21 mouse cellular contexts compared by ENCODE assay signal in the genomic region with DNA sequence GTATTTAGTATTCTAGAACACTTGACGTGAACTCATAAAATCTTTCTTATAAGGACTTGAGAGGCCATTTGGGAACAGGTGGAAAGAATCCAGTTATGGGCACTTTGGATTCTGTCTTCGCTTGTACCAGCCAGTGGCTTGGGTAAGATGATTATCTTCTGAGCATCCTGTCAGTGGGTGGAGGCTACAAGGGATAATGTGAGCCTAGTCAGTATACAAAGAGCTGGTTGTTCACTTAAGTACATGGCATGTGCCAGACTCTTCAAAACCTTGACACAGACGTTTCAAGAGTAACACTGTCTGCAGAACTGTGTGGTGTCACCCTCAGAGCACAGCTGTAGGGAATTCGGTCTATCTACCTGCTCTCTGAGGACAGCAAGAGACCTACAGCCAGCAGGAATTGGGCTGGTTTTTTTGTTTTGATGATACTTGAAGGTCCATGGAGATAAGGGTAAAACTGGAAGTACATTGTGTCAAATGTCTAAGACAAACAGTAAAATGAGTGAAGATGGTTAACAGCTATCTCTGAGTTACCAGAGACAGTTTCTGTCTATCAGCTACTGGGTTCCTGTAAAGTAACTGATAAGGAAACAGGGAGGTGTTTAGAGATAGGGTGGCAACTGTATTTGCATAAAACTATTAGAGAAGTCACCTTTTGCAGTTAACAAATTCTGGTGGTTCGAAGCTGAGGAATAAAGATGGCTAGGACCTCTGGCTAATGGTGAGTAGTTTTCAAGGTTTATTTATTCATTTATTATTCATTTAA. TPM values are rescaled to one million over a fixed set of nuclear protein-coding genes. Genes with fewer than 3 reads are reported as not detected.
DNase-seq lines count a peak whose midpoint lies in the region; ATAC-seq and TF ChIP-seq lines count a peak whose summit lies in the region.
"Had no signal": no experiment of that assay in that cellular context is flagged by ENCODE, and none has a peak within 500 bp of the region (broad histone marks: within the 10 kb centered on the region; RNA-seq: fewer than 3 reads in every experiment).

Il1rl1 (plus strand) TSS at position 661 of the 766 bp plus-strand sequence.

- H3K4me2 ChIP-seq in liver, embryonic 11.5 days: peak within 1 kb of the TSS; percentile 51
- H3K4me2 ChIP-seq: embryonic facial prominence, embryonic 13.5 days; forebrain, embryonic 13.5 days; heart, embryonic 15.5 days; neural tube, embryonic 13.5 days had no signal

- H3K27me3 ChIP-seq in G1E (ENCODE audit: insufficient read depth, low read length): no peaks in the 10 kb centered on the region
- no peaks in the 10 kb centered on the region for H3K27me3 ChIP-seq in liver, embryonic 11.5 days (replicated peaks; ENCODE audit: control insufficient read depth, insufficient read depth, low read length)
- peaks cover 2% of the 10 kb centered on the region for H3K27me3 ChIP-seq in megakaryocyte, embryonic 14.5 days (replicated peaks)
- H3K27me3 ChIP-seq in hindbrain, embryonic 10.5 days (ENCODE audit: insufficient read depth, poor library complexity, severe bottlenecking): no peaks in the 10 kb centered on the region
- H3K27me3 ChIP-seq: embryonic facial prominence, embryonic 13.5 days; forebrain, embryonic 13.5 days; heart, embryonic 15.5 days; neural tube, embryonic 13.5 days had no signal

- peak; percentile 74 for DNase-seq in G1E (ENCODE audit: low spot score)
- no peak for DNase-seq in liver, embryonic 11.5 days (ENCODE audit: low spot score)
- DNase-seq in hindbrain, embryonic 10.5 days (ENCODE audit: low spot score): no peak
- no peak for DNase-seq in frontal cortex, postnatal 14 days (ENCODE audit: low spot score in 2 of 2)
- DNase-seq in thymus, postnatal 0 days (ENCODE audit: low spot score): no peak
- no peak for DNase-seq in left cerebral cortex, postnatal 25 days (ENCODE audit: low spot score in 2 of 2)
- DNase-seq: adrenal gland, adult 2 months; cerebellum, adult 9-10 months; kidney, adult 8-10 months; kidney, postnatal 25 days; lung, postnatal 10 days had no signal

- peaks cover 15% of the 10 kb centered on the region for H3K36me3 ChIP-seq in G1E (replicated peaks)
- H3K36me3 ChIP-seq in liver, embryonic 11.5 days (ENCODE audit: control insufficient read depth, insufficient read depth, low read length): no peaks in the 10 kb centered on the region
- no peaks in the 10 kb centered on the region for H3K36me3 ChIP-seq in megakaryocyte, embryonic 14.5 days (replicated peaks; ENCODE audit: low read length)
- no peaks in the 10 kb centered on the region for H3K36me3 ChIP-seq in hindbrain, embryonic 10.5 days
- H3K36me3 ChIP-seq: embryonic facial prominence, embryonic 13.5 days; heart, embryonic 15.5 days; midbrain, embryonic 10.5 days; neural tube, embryonic 13.5 days had no signal

- H3K27ac ChIP-seq in liver, embryonic 11.5 days (ENCODE audit: low read depth, low read length): peak within 1 kb of the TSS; percentile 79
- H3K27ac ChIP-seq in hindbrain, embryonic 10.5 days: no peak within 1 kb of the TSS
- H3K27ac ChIP-seq: embryonic facial prominence, embryonic 13.5 days; forebrain, embryonic 13.5 days; heart, embryonic 15.5 days; left cerebral cortex, adult 2 months; midbrain, embryonic 10.5 days; neural tube, embryonic 13.5 days had no signal

- H3K4me3 ChIP-seq in G1E (ENCODE audit: low read depth, low read length): peak within 1 kb of the TSS; percentile 73
- H3K4me3 ChIP-seq in liver, embryonic 11.5 days (ENCODE audit: low read depth, low read length): no peak within 1 kb of the TSS
- peak within 1 kb of the TSS; percentile 2 for H3K4me3 ChIP-seq in megakaryocyte, embryonic 14.5 days (replicated peaks)
- no peak within 1 kb of the TSS for H3K4me3 ChIP-seq in hindbrain, embryonic 10.5 days
- H3K4me3 ChIP-seq: embryonic facial prominence, embryonic 13.5 days; forebrain, embryonic 13.5 days; heart, embryonic 15.5 days; left cerebral cortex, adult 2 months; midbrain, embryonic 10.5 days; neural tube, embryonic 13.5 days had no signal

- no peak within 1 kb of the TSS for H3K9ac ChIP-seq in liver, embryonic 11.5 days (ENCODE audit: low read depth, low read length)
- H3K9ac ChIP-seq: embryonic facial prominence, embryonic 13.5 days; forebrain, embryonic 13.5 days; heart, embryonic 15.5 days; neural tube, embryonic 13.5 days had no signal

- TF ChIP-seq CTCF in G1E (IDR thresholded peaks at IDR 0.05; ENCODE audit: low read depth, low read length): no peak

- 44% methylated on average over 5 of the region's 5 CpGs for WGBS in liver, embryonic 11.5 days
- 81% methylated on average over 5 of the region's 5 CpGs for WGBS in hindbrain, embryonic 10.5 days

- no peaks in the 10 kb centered on the region for H3K9me3 ChIP-seq in G1E (replicated peaks)
- no peaks in the 10 kb centered on the region for H3K9me3 ChIP-seq in liver, embryonic 11.5 days (ENCODE audit: control insufficient read depth, low read length)
- no peaks in the 10 kb centered on the region for H3K9me3 ChIP-seq in megakaryocyte, embryonic 14.5 days
- no peaks in the 10 kb centered on the region for H3K9me3 ChIP-seq in hindbrain, embryonic 10.5 days
- H3K9me3 ChIP-seq: embryonic facial prominence, embryonic 13.5 days; forebrain, embryonic 13.5 days; heart, embryonic 15.5 days; midbrain, embryonic 10.5 days; neural tube, embryonic 13.5 days had no signal

- intact Hi-C loops in left cerebral cortex, postnatal 25 days (cut with DNase I): no loop called here

- ATAC-seq in G1E (ENCODE audit: extremely low read depth, insufficient number of reproducible peaks, low FRiP score, poor library complexity, severe bottlenecking): peak; percentile 86
- peak; percentile 55 for ATAC-seq in common myeloid progenitor, adult 5-6 weeks (replicated peaks; ENCODE audit: low read depth, poor library complexity, severe bottlenecking)
- peak; percentile 94 for ATAC-seq in liver, embryonic 11.5 days (replicated peaks; ENCODE audit: low FRiP score)
- ATAC-seq: forebrain, embryonic 13.5 days; inflammation-experienced regulatory T-cells, adult 6 months had no signal

- peaks cover 84% of the 10 kb centered on the region for H3K4me1 ChIP-seq in G1E (ENCODE audit: insufficient read depth, low read depth, low read length)
- peaks cover 15% of the 10 kb centered on the region for H3K4me1 ChIP-seq in liver, embryonic 11.5 days (replicated peaks; ENCODE audit: control insufficient read depth, insufficient read depth, low read length)
- H3K4me1 ChIP-seq in megakaryocyte, embryonic 14.5 days: peaks cover 23% of the 10 kb centered on the region; the same call in 1 of the 2 replicates
- no peaks in the 10 kb centered on the region for H3K4me1 ChIP-seq in hindbrain, embryonic 10.5 days (replicated peaks)
- H3K4me1 ChIP-seq: embryonic facial prominence, embryonic 13.5 days; forebrain, embryonic 13.5 days; heart, embryonic 15.5 days; midbrain, embryonic 10.5 days; neural tube, embryonic 13.5 days had no signal

RNA-seq across cellular contexts. Expression of gene Il1rl1, which starts in this region (rescaled TPM):
- total RNA-seq in G1E (2014; fragmentation: Nextera tagmentation) (196 TPM in 2 replicates), G1E (2017) (220 and 231 TPM in 2 replicates)
- 6.9 and 10.2 TPM in 2 replicates for polyA plus RNA-seq in G1E (2012)
- total RNA-seq in common myeloid progenitor, adult 5-6 weeks (2017): 40.6 and 44.8 TPM in 2 replicates
- 1.7 and 2.3 TPM in 2 replicates for polyA plus RNA-seq in liver, embryonic 11.5 days (2014; fragmentation: Nextera tagmentation; extraction: Ambion mirVana)
- 0.48 TPM in 1 of 2 replicates, not detected in the other for polyA plus RNA-seq in megakaryocyte, embryonic 14.5 days (2012; ENCODE audit: insufficient read depth, low replicate concordance)
- polyA plus RNA-seq in hindbrain, embryonic 10.5 days (2016; fragmentation: Nextera tagmentation; extraction: Ambion mirVana): 0.03 and 0.04 TPM in 2 replicates
- polyA plus RNA-seq in thymus, postnatal 0 days (2015; fragmentation: Nextera tagmentation; extraction: Ambion mirVana): 0.38 and 0.41 TPM in 2 replicates
- total RNA-seq in left cerebral cortex, postnatal 25 days (2021): under 1 TPM; 0.14 to 0.18 TPM
- total RNA-seq: ES-E14 had no signal
- polyA plus RNA-seq: forebrain, embryonic 13.5 days; midbrain, embryonic 10.5 days; neural tube, embryonic 13.5 days had no signal

Comparison
In these comparisons a context has a peak if more than half of its experiments do, and no peak if none do; other contexts are left out.
1. RNA of gene Il1rl1 (total RNA-seq): 196 to 231 TPM in G1E and 40.6 to 44.8 TPM in common myeloid progenitor, adult 5-6 weeks; 0.14 to 0.18 TPM in left cerebral cortex, postnatal 25 days; every median in the first group is over 10 times any median in the second.
2. H3K4me3 ChIP-seq: peak in G1E (single experiment) and megakaryocyte, embryonic 14.5 days (single experiment); none in liver, embryonic 11.5 days (single experiment) and hindbrain, embryonic 10.5 days (single experiment).
3. Peak in every context shown above with its lines, with median percentiles within 50 percentile points of each other: ATAC-seq.